Mouse (Mus musculus): ENCODE data around the gene Itgad.

The Itgad gene

DNA sequence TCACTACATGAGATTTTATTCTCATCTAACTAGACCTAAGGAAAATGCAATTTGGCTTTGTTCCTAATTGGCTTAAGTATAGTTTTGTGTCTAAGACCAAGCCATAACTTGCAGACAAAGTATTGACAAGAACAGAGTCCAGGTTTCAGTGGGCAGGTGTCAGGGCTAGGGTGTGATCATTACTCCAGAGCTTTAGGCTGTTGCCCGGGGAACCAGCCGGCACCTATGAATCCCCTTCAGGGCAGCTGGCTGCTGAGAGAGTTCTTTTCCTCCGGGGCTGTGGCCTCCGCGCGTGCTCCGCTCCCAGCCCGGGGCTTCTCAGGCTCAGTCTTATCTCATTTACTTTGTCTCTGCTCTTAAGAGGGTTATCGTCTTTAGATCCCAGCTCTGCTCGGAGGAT, 748 bp downstream of the Itgad start:
- no peak for TF ChIP-seq GATA4 (IDR thresholded peaks at IDR 0.05; ENCODE audit: insufficient replicate concordance, low read length)

DNA sequence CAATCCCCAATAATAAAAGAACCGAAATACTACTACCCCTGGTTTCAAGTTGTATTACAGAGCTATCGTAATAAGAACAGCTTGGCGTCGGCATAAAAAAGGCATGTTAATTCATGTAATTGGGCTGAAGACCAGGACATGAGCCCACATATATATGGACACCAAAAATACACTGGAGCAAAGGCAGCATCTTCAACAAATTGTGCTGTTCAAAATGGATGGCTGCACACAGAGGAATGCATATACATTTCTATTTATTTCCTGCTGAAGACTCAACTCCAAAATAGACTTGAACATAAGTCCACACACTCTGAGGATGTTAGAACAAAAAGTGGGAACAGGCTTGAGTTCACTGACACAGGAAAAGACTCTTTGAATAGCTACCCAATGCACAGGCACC, 9.8 kb downstream of the Itgad start:
- no peak for TF ChIP-seq GATA4 (IDR thresholded peaks at IDR 0.05; ENCODE audit: insufficient replicate concordance, low read length)

DNA sequence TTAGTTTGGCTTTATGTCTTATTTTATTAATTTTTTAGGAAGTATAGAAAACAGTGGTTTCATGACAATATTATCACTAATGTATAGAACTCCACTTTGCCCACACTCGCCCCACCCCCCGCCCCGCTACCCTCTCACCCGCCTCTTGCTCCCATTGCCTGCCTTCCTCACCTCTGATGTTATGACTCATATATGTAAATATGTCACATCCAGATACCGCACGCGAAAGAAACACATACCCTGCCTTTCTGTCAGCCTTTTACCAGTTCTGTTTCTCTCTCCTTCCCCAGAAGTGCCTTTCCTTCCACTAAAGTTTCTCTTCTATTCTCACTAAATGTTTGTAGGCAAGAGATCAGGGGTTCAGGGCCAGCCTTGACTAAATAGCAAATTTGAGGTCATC, 12.2 kb downstream of the Itgad start:
- TF ChIP-seq GATA4 (IDR thresholded peaks at IDR 0.05; ENCODE audit: insufficient replicate concordance, low read length), result no peak

DNA sequence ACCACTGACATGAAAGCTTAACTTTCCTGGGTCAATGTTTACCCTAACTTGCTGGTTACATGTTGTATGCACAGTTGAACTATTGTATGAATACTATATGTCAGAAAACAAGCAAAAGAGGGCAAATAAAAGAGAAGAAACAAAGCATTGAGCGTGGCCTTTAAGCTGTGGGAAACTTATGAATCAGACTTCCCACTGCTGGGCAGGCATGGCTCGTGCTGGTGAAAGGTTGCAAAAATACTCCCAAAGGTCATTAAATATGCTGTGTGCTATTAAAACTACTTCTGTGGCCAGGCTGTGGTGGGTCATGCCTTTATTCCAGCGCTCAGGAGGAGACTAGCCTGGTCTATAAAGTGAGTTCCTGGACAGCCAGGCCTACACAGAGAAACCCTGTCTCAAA, 15.8 kb downstream of the Itgad start:
- TF ChIP-seq GATA4 (IDR thresholded peaks at IDR 0.05; ENCODE audit: insufficient replicate concordance, low read length), result no peak

DNA sequence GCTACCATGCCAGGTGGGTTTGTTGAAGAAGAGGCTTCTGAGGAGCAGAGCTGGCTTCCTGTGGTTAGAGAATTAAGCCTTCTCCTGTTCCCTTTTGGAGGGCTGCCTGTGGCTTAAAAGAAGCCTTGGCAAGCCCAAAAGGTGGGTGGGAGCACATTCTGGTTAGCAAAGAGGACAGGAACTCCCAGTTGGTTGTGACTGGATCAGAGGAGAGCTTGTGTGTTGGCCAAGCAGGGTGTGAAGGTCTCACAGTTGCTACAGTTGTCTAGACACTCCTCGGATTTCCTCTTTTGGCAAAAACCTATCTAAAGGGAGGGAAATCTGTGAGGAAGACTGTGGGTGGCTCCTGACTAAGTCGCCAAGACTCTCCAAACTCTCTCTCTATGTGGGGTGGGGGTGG, 24.2 kb downstream of the Itgad start:
- TF ChIP-seq GATA4 (IDR thresholded peaks at IDR 0.05; ENCODE audit: insufficient replicate concordance, low read length), result no peak

DNA sequence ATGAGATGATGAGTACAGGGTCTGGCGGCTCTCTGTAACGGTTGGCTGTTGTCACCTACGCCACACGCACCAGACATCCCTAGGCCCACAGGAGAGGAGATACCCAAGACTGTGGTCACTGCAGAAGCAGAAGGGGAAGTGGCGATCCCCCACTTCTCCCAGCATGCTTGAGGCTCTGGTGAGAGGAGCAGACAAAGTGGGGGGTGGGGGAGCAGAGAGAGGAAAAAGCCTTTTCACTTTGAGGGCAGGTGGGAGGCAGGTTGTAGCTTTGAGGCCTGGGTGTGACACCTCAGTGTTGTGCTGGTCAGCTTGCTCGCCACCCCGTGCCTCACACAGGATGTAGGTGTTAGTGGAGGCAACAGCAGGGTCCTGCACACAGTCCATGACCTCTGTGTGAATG, 25.9 kb downstream of the Itgad start:
- no peak for TF ChIP-seq GATA4 (IDR thresholded peaks at IDR 0.05; ENCODE audit: insufficient replicate concordance, low read length)

DNA sequence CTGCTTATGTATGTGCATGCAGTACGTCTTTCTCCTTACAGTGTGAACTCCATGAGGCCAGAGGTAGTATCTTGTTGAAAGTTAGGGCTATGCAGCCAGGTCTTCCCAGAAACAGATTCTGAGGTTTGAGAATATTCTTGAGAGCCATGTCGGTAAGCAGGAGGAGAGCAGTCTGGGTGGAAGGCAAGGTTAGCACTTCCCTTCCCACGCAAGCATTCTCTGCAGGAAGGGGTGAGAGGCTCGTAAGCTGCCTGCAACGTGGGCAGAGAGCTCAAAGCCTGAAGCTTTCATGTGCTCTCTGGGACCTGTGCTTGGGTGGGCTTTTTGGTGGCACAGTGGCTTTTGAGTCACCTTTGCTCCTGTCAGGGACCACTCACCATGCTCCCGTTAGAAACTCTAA, 26.4 kb downstream of the Itgad start:
- TF ChIP-seq GATA4 (IDR thresholded peaks at IDR 0.05; ENCODE audit: insufficient replicate concordance, low read length), result no peak

DNA sequence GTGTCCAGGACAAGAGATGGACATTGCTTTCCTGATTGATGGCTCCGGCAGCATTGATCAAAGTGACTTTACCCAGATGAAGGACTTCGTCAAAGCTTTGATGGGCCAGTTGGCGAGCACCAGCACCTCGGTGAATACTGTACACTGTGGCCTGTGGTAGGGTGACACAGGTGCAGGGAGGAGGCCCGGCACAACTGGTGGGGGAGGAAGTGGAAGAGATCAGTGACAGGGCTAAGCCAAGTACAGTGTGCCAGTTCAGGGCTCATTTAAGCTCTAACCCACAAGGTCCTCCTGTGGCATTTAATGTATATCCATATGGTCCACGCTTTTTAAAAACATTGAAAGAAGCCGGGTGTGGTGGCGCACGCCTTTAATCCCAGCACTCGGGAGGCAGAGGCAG, 27.5 kb downstream of the Itgad start:
- no peak for TF ChIP-seq GATA4 (IDR thresholded peaks at IDR 0.05; ENCODE audit: insufficient replicate concordance, low read length)

DNA sequence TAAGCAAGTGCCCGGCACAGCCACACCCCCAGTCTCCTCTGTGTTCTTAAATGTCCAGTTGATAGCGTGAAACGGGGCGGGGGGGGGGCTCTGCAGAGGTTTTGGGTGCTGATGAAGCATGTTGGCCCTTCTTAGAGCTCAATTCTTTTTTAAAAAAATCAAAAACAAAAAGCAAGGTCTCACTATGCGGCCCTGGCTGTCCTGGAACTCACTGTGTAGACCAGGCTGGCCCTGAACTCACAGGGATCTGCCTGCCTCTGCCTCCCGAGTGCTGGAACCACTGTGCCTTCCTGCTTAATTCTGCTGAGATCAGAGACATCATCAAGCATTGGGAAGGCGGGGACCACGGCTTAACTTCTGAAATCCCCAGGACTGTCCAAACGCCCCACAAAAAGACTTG, 47.4 kb downstream of the Itgad start:
- no peak for TF ChIP-seq GATA4 (IDR thresholded peaks at IDR 0.05; ENCODE audit: insufficient replicate concordance, low read length)

DNA sequence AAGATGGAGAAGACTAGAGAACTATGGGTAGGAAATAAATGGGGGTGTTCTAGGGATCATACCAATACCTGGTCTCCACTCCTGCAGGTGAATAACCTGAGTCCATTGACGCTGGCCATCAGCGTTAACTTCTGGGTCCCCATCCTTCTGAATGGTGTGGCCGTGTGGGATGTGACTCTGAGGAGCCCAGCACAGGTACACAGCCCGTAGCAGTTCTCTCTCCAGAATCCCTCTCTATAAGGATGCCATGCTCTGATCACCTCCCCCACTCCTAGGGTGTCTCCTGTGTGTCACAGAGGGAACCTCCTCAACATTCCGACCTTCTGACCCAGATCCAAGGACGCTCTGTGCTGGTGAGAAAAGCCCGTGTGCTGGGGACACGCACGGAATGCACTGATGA, 48.9 kb downstream of the Itgad start:
- TF ChIP-seq GATA4 (IDR thresholded peaks at IDR 0.05; ENCODE audit: insufficient replicate concordance, low read length), result no peak

DNA sequence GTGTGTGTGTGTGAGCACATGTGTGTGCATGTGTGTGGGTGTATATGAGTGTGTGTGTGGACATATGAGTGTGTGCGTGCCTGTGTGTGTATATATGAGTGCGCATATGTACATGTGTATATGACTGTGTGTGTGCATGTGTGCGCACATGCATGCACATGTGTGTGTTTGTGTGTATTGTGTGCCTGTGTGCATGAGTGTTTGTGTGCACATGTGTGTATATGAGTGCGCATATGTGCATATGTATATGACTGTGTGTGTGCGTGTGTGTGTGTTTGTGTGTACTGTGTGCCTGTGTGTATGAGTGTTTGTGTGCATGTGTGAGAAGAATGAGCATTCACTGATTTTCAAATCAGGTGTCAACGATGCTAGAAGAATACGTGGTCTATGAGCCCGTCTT, 50.0 kb downstream of the Itgad start:
- TF ChIP-seq GATA4 (IDR thresholded peaks at IDR 0.05; ENCODE audit: insufficient replicate concordance, low read length), result no peak

DNA sequence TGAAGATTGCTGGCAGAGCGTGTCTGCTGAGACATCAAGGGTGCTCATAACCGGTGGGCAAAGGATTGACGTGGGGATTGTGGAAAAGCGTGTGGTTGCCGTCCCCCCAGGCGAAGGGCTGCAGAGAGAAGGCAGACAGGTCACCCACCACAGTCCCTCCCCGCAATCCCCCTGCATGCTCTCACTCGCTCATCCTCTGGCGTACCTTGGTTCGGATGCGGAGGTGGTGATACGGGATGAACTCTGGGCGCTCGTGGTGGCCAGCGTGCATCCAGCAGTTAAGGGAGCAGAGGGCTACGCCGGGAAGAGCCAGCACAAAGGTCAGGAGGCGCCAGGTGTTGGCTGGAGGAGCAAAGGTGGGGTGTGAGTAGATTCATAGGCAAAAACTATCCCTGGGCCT, 51.5 kb downstream of the Itgad start:
- TF ChIP-seq GATA4 (IDR thresholded peaks at IDR 0.05; ENCODE audit: insufficient replicate concordance, low read length), result no peak

DNA sequence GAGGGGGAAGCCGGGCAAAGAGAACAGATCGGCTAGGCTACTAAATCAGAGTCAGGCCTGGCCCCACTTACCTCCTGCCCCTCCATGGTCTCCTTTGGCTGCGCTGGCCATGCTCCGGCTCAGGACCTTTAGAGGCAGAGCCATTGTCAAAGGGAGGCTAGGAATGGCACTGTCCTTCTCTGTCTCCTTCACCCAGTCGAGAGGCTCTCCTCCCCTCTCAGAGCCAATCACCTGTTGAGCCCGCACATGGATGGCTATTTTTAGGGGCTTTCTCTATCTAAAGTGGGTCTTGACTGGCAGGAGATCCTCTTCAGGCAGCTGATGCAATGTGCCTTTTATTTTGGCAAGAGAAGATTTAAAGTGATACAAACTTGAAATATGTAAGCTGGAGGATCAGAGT, 52.0 kb downstream of the Itgad start, which contains the start of gene Cox6a2:
Gene Cox6a2 (minus strand): TSS at position 236 of the 400 bp plus-strand sequence.
- no peak for TF ChIP-seq GATA4 (IDR thresholded peaks at IDR 0.05; ENCODE audit: insufficient replicate concordance, low read length)

DNA sequence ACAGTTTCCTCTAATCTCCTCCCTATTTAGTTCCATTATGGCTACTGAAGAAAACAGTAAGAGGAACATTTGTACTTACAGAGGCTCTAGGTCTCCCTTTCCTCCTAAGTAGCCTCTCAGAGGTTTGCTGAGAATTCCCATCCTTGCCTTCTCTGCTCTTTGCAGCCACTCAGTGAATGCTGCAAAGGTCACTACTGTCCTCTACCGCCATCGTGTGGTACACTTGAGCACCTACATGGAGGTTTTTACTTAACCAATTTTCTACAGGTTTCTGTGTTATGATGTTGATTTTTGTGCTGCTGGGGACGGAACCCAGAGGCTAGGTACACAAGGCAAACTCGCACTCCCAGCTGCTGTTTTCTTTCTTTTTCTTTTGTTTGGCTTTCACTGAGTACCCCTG, 54.0 kb downstream of the Itgad start:
- no peak for TF ChIP-seq GATA4 (IDR thresholded peaks at IDR 0.05; ENCODE audit: insufficient replicate concordance, low read length)

DNA sequence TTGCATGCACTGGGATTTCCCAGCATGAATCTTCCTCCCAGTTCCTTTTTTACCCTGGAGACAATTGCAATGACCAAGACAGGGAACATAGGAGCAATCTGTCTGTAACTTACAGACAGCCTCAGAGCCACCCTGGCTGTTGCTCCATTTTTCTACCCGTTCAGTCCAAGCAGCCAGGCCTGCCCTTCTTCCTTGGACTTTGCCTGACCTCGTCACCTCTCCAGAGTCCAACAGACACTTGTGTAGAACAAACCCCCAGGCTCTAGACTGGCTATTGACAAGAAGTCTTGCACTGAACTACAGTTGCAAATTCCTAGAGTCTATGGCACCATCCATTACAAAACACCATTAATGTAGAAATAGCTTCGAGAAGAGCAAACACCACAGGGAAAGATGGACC, 55.6 kb downstream of the Itgad start:
- TF ChIP-seq GATA4 (IDR thresholded peaks at IDR 0.05; ENCODE audit: insufficient replicate concordance, low read length), result no peak

DNA sequence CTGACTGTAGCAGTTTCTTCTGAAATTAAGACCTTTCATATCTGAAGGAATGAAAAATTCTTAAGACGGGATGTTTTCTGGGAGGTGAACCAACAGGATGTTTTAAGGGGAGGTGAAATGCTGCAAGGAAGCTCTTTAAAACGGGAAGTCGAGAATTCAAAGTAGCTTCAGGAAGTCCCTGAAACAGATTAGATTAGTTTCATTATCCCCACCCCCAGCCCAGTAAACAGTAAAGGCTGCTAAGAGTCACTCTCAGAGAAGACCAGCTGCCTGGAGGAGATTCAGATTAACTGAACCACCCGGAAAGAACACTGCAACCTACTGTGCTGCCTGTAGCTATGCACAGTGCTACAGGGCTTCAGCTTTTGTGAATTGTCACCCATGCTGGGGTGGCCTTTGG, 65.8 kb downstream of the Itgad start:
- no peak for TF ChIP-seq GATA4 (IDR thresholded peaks at IDR 0.05; ENCODE audit: insufficient replicate concordance, low read length)

DNA sequence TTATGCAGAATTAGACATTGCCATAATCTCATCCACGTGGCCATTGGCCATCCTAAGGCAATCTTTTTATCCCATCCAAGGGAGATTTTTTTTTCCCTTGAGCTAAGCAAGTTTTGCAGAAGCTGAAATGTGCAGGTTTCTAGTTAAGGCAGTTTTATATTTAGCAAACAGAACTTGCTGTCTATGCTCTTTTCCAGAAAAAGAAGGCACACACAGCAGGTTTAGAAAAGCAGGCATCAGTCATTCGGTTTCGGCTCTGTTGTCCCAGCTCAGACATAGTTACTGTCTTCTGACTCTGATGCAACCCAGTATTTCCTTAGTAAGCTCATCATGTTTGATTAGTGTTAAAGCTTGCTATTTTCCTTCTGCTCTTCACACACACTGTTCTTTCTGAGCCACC, 66.8 kb downstream of the Itgad start:
- TF ChIP-seq GATA4 (IDR thresholded peaks at IDR 0.05; ENCODE audit: insufficient replicate concordance, low read length), result no peak

DNA sequence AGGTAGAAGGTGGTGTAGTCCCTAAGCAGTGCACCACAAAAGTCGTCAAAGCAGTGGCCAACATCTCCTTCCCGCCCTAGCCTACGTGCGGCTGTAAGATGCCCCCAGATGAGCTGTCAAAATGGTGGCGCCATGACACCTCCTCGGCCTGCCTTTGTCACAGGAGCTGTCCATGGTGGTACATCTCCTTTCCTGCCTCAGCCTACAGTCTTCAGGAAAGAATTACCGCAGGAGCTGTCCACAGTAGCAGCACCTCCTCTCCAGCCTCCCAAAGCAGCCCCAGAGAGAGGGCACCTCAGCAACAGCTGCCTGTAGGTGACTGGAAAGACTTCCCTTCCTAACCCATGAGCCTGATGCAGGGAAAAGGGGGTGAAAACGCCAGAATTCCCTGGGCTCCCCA, 77.6 kb downstream of the Itgad start:
- TF ChIP-seq GATA4 (IDR thresholded peaks at IDR 0.05; ENCODE audit: insufficient replicate concordance, low read length), result no peak

Data from liver, adult (tissue).